Mouse (Mus musculus): ENCODE data around the gene Plvap. TPM values are rescaled to one million over a fixed set of nuclear protein-coding genes. Genes with fewer than 3 reads are reported as not detected.

Plvap gene
- total RNA-seq, 2 experiments from 2014 or later: 24.5 to 26.0 TPM

GRCm38 (mm10) chr8:71495039-71495438 lies 16.5 kb downstream of the Plvap start:
- intact Hi-C loops (cut with DNase I): loop anchor here (1.0 kb wide), 1 partner anchor 26 kb away; no protein-coding TSS in a partner anchor
- peak; percentile 89 to 91 for DNase-seq

GRCm38 (mm10) chr8:71488454-71488853 lies 23.1 kb downstream of the Plvap start:
- intact Hi-C loops (cut with DNase I): loop anchor here (5.0 kb wide), 1 partner anchor 121 kb away; the partner anchor contains the start of gene Use1
- peak; percentile 88 to 89 for DNase-seq

- DNase-seq: peak; percentile 82 to 84
- intact Hi-C loops (cut with DNase I): loop anchor here (5.0 kb wide), 1 partner anchor 121 kb away; the partner anchor contains the start of gene Use1
Measured at GRCm38 (mm10) chr8:71487691-71488445, 23.7 kb downstream of the Plvap start, which contains the start of gene Gtpbp3. Gtpbp3 (plus strand) TSS chr8:71488103.

- DNase-seq: no peak
- intact Hi-C loops (cut with DNase I): loop anchor here (5.0 kb wide), 1 partner anchor 119 kb away; the partner anchor contains the start of gene Use1
Measured at GRCm38 (mm10) chr8:71486136-71486529, 25.4 kb downstream of the Plvap start.

GRCm38 (mm10) chr8:71485142-71486135 lies 26.1 kb downstream of the Plvap start, which contains the start of gene Ano8:
Ano8 (minus strand) TSS chr8:71485963.
- DNase-seq: peak; percentile 81 to 82
- intact Hi-C loops (cut with DNase I): loop anchor here (5.0 kb wide), 1 partner anchor 118 kb away; the partner anchor contains the start of gene Use1

- intact Hi-C loops (cut with DNase I): loop anchor here (5.0 kb wide), 1 partner anchor 117 kb away; the partner anchor contains the start of gene Use1
- no peak for DNase-seq
Measured at GRCm38 (mm10) chr8:71484736-71485135, 26.8 kb downstream of the Plvap start.

- intact Hi-C loops (cut with DNase I): no loop called here
- DNase-seq: peak in 1 of 2 experiments; percentile 43
Measured at GRCm38 (mm10) chr8:71483932-71484331, 27.6 kb downstream of the Plvap start.

- intact Hi-C loops (cut with DNase I): no loop called here
- no peak for DNase-seq
Measured at GRCm38 (mm10) chr8:71478943-71479342, 32.6 kb downstream of the Plvap start.

GRCm38 (mm10) chr8:71477196-71477845 lies 34.2 kb downstream of the Plvap start:
- no peak for DNase-seq
- intact Hi-C loops (cut with DNase I): no loop called here

GRCm38 (mm10) chr8:71476099-71476940 lies 35.2 kb downstream of the Plvap start:
- intact Hi-C loops (cut with DNase I): no loop called here
- DNase-seq: peak; percentile 82 to 88

GRCm38 (mm10) chr8:71475702-71476075 lies 35.9 kb downstream of the Plvap start:
- DNase-seq: no peak
- intact Hi-C loops (cut with DNase I): no loop called here

GRCm38 (mm10) chr8:71474785-71475701 lies 36.5 kb downstream of the Plvap start:
- no peak for DNase-seq
- intact Hi-C loops (cut with DNase I): no loop called here

GRCm38 (mm10) chr8:71474344-71474743 lies 37.2 kb downstream of the Plvap start:
- intact Hi-C loops (cut with DNase I): no loop called here
- no peak for DNase-seq

- intact Hi-C loops (cut with DNase I): no loop called here
- DNase-seq: no peak
Measured at GRCm38 (mm10) chr8:71472601-71473386, 38.8 kb downstream of the Plvap start.

- intact Hi-C loops (cut with DNase I): no loop called here
- no peak for DNase-seq
Measured at GRCm38 (mm10) chr8:71471861-71472260, 39.7 kb downstream of the Plvap start.

GRCm38 (mm10) chr8:71470913-71471255 lies 40.7 kb downstream of the Plvap start:
- intact Hi-C loops (cut with DNase I): no loop called here
- DNase-seq: no peak

- intact Hi-C loops (cut with DNase I): no loop called here
- no peak for DNase-seq
Measured at GRCm38 (mm10) chr8:71470146-71470912, 41.2 kb downstream of the Plvap start.

Measured in heart, postnatal 36 days (tissue).